ENCODE assay signal across 22 mouse cellular contexts in the genomic region with DNA sequence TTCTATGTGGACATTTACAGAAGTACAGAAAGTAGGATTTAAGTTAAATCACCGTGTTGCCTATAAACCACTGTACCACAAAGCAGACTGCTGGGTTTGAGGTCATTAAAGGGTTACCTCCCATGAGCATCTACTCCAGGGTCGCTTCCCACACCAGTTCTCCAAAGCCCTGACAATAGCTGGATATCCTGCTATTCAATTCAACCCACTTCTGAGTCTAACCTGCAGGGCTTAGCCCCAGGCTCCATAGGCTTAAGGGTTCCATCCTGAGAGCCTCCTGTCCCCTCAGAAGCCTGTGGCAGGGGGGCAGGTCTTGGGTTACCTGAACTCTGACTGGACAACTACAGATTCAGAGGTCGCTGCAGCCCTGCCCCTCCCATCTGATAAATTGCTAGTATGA. TPM values are rescaled to one million over a fixed set of nuclear protein-coding genes. Genes with fewer than 3 reads are reported as not detected.
DNase-seq lines count a peak whose midpoint lies in the region; ATAC-seq and TF ChIP-seq lines count a peak whose summit lies in the region.
"Had no signal": no experiment of that assay in that cellular context is flagged by ENCODE, and none has a peak within 500 bp of the region (broad histone marks: within the 10 kb centered on the region; RNA-seq: fewer than 3 reads in every experiment).

No protein-coding gene starts in this region.

- TF ChIP-seq CTCF in heart, postnatal 0 days (IDR thresholded peaks at IDR 0.05; ENCODE audit: low read depth) = no peak
- no peak for TF ChIP-seq CTCF in lung, adult 2 months (IDR thresholded peaks at IDR 0.05; ENCODE audit: insufficient read depth, low read length)
- no peak for TF ChIP-seq CTCF in E14TG2a.4 (conservative IDR thresholded peaks at IDR 0.05; ENCODE audit: low read length)

- WGBS in heart, postnatal 0 days = 69% methylated on average over 3 of the region's 3 CpGs
- 59% methylated on average over 3 of the region's 3 CpGs for WGBS in lung, embryonic 15.5 days
- 52% methylated on average over 3 of the region's 3 CpGs for WGBS in lung, adult 2 months
- 77% methylated on average over 3 of the region's 3 CpGs for WGBS in stomach, embryonic 16.5 days

- TF ChIP-seq EP300 in heart, postnatal 0 days (IDR thresholded peaks at IDR 0.05; ENCODE audit: low read depth) = no peak

- no peak for TF ChIP-seq POLR2A in lung, adult 2 months (IDR thresholded peaks at IDR 0.05; ENCODE audit: borderline replicate concordance, extremely low read depth, low read depth, low read length)

- H3K9ac ChIP-seq in heart, postnatal 0 days (replicated peaks; ENCODE audit: low read depth, low read length) = no peak overlapping the region
- no peak overlapping the region for H3K9ac ChIP-seq in lung, embryonic 15.5 days
- no peak overlapping the region for H3K9ac ChIP-seq in stomach, embryonic 16.5 days (ENCODE audit: low read length)
- H3K9ac ChIP-seq: embryonic facial prominence, embryonic 15.5 days; hindbrain, embryonic 15.5 days had no signal

- no peak overlapping the region for H3K4me2 ChIP-seq in heart, postnatal 0 days (ENCODE audit: low read depth, low read length)
- no peak overlapping the region for H3K4me2 ChIP-seq in lung, embryonic 15.5 days
- H3K4me2 ChIP-seq in stomach, embryonic 16.5 days (ENCODE audit: low read depth, low read length) = no peak overlapping the region
- H3K4me2 ChIP-seq: embryonic facial prominence, embryonic 15.5 days; heart, embryonic 11.5 days; hindbrain, embryonic 15.5 days had no signal

- no peak overlapping the region for H3K4me3 ChIP-seq in heart, postnatal 0 days (ENCODE audit: low read depth, low read length)
- H3K4me3 ChIP-seq in lung, embryonic 15.5 days = no peak overlapping the region
- H3K4me3 ChIP-seq in lung, adult 2 months (replicated peaks; ENCODE audit: extremely low read depth, low read depth, low read length) = no peak overlapping the region
- 0 out of 2 replicates have a peak overlapping the region, but pooled peaks have one; percentile 41 for H3K4me3 ChIP-seq in E14TG2a.4 (replicated peaks; ENCODE audit: low read length)
- H3K4me3 ChIP-seq in stomach, embryonic 16.5 days (replicated peaks; ENCODE audit: low read length) = no peak overlapping the region
- H3K4me3 ChIP-seq: embryonic facial prominence, embryonic 15.5 days; erythroblast, embryonic 14.5 days; forebrain, embryonic 10.5 days; gastrocnemius, adult 2 months; hindbrain, embryonic 15.5 days had no signal

- peaks cover 7% of the 10 kb centered on the region; the same call in 1 of the 2 replicates for H3K4me1 ChIP-seq in heart, postnatal 0 days (ENCODE audit: control insufficient read depth, insufficient read depth)
- H3K4me1 ChIP-seq in lung, embryonic 15.5 days = 0 out of 2 replicates have a peak, but pooled peaks cover under 1% of the 10 kb centered on the region
- H3K4me1 ChIP-seq in lung, adult 2 months (ENCODE audit: control insufficient read depth, insufficient read depth, low read length) = peaks cover 4% of the 10 kb centered on the region
- peaks cover 43% of the 10 kb centered on the region for H3K4me1 ChIP-seq in E14TG2a.4 (replicated peaks; ENCODE audit: low read depth, low read length)
- H3K4me1 ChIP-seq in stomach, embryonic 16.5 days (ENCODE audit: control insufficient read depth, insufficient read depth, low read length) = peaks cover 7% of the 10 kb centered on the region; the same call in 1 of the 2 replicates
- H3K4me1 ChIP-seq: embryonic facial prominence, embryonic 15.5 days; forebrain, embryonic 10.5 days; hindbrain, embryonic 15.5 days had no signal

- H3K27me3 ChIP-seq in heart, postnatal 0 days (ENCODE audit: control insufficient read depth, insufficient read depth, low read length) = no peaks in the 10 kb centered on the region
- no peaks in the 10 kb centered on the region for H3K27me3 ChIP-seq in lung, embryonic 15.5 days
- no peaks in the 10 kb centered on the region for H3K27me3 ChIP-seq in E14TG2a.4 (ENCODE audit: insufficient read depth, low read length)
- H3K27me3 ChIP-seq in stomach, embryonic 16.5 days (ENCODE audit: control insufficient read depth, insufficient read depth, low read length) = no peaks in the 10 kb centered on the region
- H3K27me3 ChIP-seq: embryonic facial prominence, embryonic 15.5 days; hindbrain, embryonic 15.5 days had no signal

- H3K36me3 ChIP-seq in heart, postnatal 0 days (replicated peaks; ENCODE audit: control insufficient read depth, insufficient read depth, low read length) = no peaks in the 10 kb centered on the region
- no peaks in the 10 kb centered on the region for H3K36me3 ChIP-seq in lung, embryonic 15.5 days
- no peaks in the 10 kb centered on the region for H3K36me3 ChIP-seq in E14TG2a.4 (ENCODE audit: insufficient read depth, low read length)
- no peaks in the 10 kb centered on the region for H3K36me3 ChIP-seq in stomach, embryonic 16.5 days (ENCODE audit: control insufficient read depth, insufficient read depth, low read length)
- H3K36me3 ChIP-seq: embryonic facial prominence, embryonic 15.5 days; forebrain, embryonic 10.5 days; G1E; hindbrain, embryonic 15.5 days had no signal

- peak; percentile 40; the same call in 1 of the 2 replicates for ATAC-seq in heart, postnatal 0 days (ENCODE audit: insufficient read depth, low read depth)
- peak; percentile 36; the same call in 1 of the 2 replicates for ATAC-seq in lung, embryonic 15.5 days (ENCODE audit: borderline replicate concordance, extremely low read depth, low FRiP score, low TSS enrichment)
- peak; percentile 23; the same call in 1 of the 2 replicates for ATAC-seq in stomach, embryonic 16.5 days (ENCODE audit: insufficient read depth, low FRiP score)
- ATAC-seq: forebrain, embryonic 14.5 days had no signal

- H3K27ac ChIP-seq in heart, postnatal 0 days (ENCODE audit: low read depth) = peak overlapping the region; percentile 49; the same call in 1 of the 2 replicates
- H3K27ac ChIP-seq in lung, embryonic 15.5 days = peak overlapping the region; percentile 42; the same call in 1 of the 2 replicates
- no peak overlapping the region for H3K27ac ChIP-seq in stomach, embryonic 16.5 days (ENCODE audit: low read length)
- H3K27ac ChIP-seq: embryonic facial prominence, embryonic 15.5 days; forebrain, embryonic 10.5 days; gastrocnemius, adult 2 months; hindbrain, embryonic 15.5 days had no signal

- no peaks in the 10 kb centered on the region for H3K9me3 ChIP-seq in heart, postnatal 0 days (replicated peaks; ENCODE audit: control insufficient read depth, low read length)
- no peaks in the 10 kb centered on the region for H3K9me3 ChIP-seq in lung, embryonic 15.5 days
- no peaks in the 10 kb centered on the region for H3K9me3 ChIP-seq in E14TG2a.4 (ENCODE audit: low read length)
- H3K9me3 ChIP-seq in stomach, embryonic 16.5 days (replicated peaks; ENCODE audit: control insufficient read depth, low read length) = no peaks in the 10 kb centered on the region
- H3K9me3 ChIP-seq: embryonic facial prominence, embryonic 15.5 days; forebrain, embryonic 10.5 days; G1E; hindbrain, embryonic 15.5 days had no signal

- no peak for DNase-seq in heart, postnatal 0 days (ENCODE audit: low spot score)
- no peak for DNase-seq in heart, adult 9 months (ENCODE audit: low spot score in 2 of 2)
- DNase-seq in lung, adult 2 months = no peak
- DNase-seq in spleen, adult 12 weeks (ENCODE audit: low spot score) = no peak
- DNase-seq: adrenal gland, adult 8-10 months; cerebellum, adult 11 months; cerebellum, adult 8-10 months; cerebellum, postnatal 14 days; embryo, embryonic 11 days; gastrocnemius, adult 2 months; gastrocnemius, postnatal 25 days; heart, postnatal 14 days had no signal

RNA-seq across cellular contexts. Expression of a gene that starts 12.2 kb away (rescaled TPM):
- total RNA-seq in heart, postnatal 0 days (2014; rRNA removed; ENCODE audit: low replicate concordance) = 8.8 and 17.0 TPM in 2 replicates
- 7.3 and 7.4 TPM in 2 replicates for polyA plus RNA-seq in heart, postnatal 0 days (2015; fragmentation: Nextera tagmentation; extraction: Ambion mirVana)
- polyA plus RNA-seq in lung, embryonic 15.5 days (2015; fragmentation: Nextera tagmentation; extraction: Ambion mirVana) = 6.1 and 7.4 TPM in 2 replicates
- 9.5 and 11.8 TPM in 2 replicates for polyA plus RNA-seq in lung, adult 2 months (2012; rRNA removed)
- polyA plus RNA-seq in stomach, embryonic 16.5 days (2015; fragmentation: Nextera tagmentation; extraction: Ambion mirVana) = 9.9 and 13.5 TPM in 2 replicates
- total RNA-seq: G1E had no signal
- polyA plus RNA-seq: erythroblast, embryonic 14.5 days; G1E had no signal

RNA-seq across cellular contexts. Expression of a gene that starts 19.2 kb away (rescaled TPM):
- 22.6 and 27.9 TPM in 2 replicates for total RNA-seq in heart, postnatal 0 days (2014; rRNA removed; ENCODE audit: low replicate concordance)
- polyA plus RNA-seq in heart, postnatal 0 days (2015; fragmentation: Nextera tagmentation; extraction: Ambion mirVana) = 18.6 and 19.2 TPM in 2 replicates
- polyA plus RNA-seq in lung, embryonic 15.5 days (2015; fragmentation: Nextera tagmentation; extraction: Ambion mirVana) = 13.4 and 15.9 TPM in 2 replicates
- 11.1 and 11.5 TPM in 2 replicates for polyA plus RNA-seq in lung, adult 2 months (2012; rRNA removed)
- 16.5 and 17.7 TPM in 2 replicates for polyA plus RNA-seq in stomach, embryonic 16.5 days (2015; fragmentation: Nextera tagmentation; extraction: Ambion mirVana)

RNA-seq across cellular contexts. Expression of a gene that starts 53.4 kb away (rescaled TPM):
- total RNA-seq in heart, postnatal 0 days (2014; rRNA removed; ENCODE audit: low replicate concordance) = 26.6 and 27.1 TPM in 2 replicates
- 15.8 and 15.9 TPM in 2 replicates for polyA plus RNA-seq in heart, postnatal 0 days (2015; fragmentation: Nextera tagmentation; extraction: Ambion mirVana)
- 22.3 and 24.7 TPM in 2 replicates for polyA plus RNA-seq in lung, embryonic 15.5 days (2015; fragmentation: Nextera tagmentation; extraction: Ambion mirVana)
- polyA plus RNA-seq in lung, adult 2 months (2012; rRNA removed) = 30.8 and 38.3 TPM in 2 replicates
- polyA plus RNA-seq in stomach, embryonic 16.5 days (2015; fragmentation: Nextera tagmentation; extraction: Ambion mirVana) = 16.8 and 17.4 TPM in 2 replicates
